Mouse (Mus musculus) liver, postnatal 0 days (tissue): Measurements from ENCODE around the gene Ubac2.

Experiments used
- CTCF ChIP-seq: sonication (generic); IDR thresholded peaks from 2 replicates; pipeline ENCODE4 v1.5.1; 2016; ENCODE audit warnings: antibody characterized with exemption, low read depth
- EP300 ChIP-seq: IDR thresholded peaks from 2 replicates; pipeline ENCODE4 v1.6.1; 2016; ENCODE audit warnings: antibody characterized with exemption, low read depth, mild to moderate bottlenecking

GRCm38 (mm10) chr14:121960997-121961396, 82.6 kb downstream of the Ubac2 start:
- TF ChIP-seq EP300 (no peak), CTCF (no peak)
